Mouse (Mus musculus) ovary, postnatal 36 days (tissue): ENCODE results near the gene Slc38a1.

Experiments
- DNase-seq: peaks from one replicate; pipeline ENCODE4 v3.0.0; 2022; ENCODE audit warnings: low spot score, mixed read lengths

The Slc38a1 gene

DNA sequence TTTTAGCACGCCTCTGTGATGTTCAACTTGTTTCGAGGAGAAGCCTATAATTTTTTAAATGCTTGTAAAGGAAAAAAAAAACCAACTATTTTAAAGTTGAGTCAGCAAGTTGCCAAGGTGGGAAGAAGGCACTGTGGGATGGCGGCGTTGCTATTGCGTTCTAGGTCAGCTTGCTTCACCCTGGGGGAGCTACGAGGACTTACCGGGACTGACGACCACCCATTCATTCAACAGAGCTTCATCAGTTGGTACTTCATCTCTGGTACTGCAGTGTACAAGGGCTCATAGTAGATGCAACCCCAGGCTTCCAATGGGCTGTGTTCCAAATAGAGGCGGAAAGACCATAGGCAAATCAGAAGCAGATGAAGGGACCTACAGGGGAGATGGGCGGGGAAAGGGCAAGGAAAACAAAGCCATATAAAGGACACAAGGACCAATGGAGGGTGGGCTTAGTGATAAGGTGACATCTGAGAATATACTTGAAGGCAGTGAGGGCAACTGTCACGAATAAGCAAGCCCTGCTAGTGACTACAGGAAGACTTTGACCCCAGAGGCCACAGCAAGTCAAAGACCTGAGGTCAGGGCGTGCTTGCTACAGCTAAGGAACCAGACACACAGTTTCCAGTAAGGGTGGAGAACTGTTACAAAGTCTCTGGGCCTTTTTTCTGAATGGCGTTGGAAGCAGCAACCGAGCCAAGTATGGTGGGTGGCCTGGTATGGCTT is 82.0 kb downstream of the Slc38a1 start:
- DNase-seq, result no peak

DNA sequence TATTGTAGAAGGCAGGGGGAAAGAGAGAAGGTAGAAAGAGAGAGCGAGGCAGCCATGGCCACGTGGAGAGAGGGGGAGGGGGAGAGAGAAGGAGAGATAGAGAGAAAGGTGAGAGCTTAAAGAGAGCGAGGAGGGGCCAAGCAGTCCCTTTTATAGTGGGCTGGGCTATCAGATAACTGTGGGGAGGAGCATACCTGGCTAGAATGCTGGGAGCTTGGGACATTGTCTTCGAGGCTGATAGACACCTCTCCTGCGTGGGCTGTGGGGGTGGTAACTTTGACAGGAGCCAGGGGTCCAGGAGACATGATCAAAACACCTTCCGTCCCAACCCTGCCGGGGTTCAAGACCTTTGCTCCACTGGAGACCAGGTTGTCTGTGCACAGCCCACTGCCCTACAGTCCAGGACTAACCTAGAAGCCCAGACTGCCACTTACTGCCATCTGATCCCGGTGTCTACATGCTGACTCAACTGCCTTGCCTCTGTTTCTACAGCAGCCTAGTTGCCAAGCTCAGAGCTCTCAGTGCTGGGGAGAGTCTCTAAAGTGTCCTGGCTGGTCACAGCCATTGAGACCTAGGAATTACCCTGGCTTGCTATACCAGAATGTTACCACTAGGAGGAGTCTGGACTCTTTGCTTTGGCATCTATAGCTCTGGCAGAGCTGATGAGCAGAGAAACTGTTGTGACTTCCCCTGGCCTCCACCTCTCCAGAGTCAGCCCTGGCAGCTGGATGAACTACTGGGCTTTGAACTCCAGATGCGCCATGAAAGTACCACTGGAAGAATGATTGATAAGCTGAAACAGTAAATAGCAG is 90.9 kb downstream of the Slc38a1 start:
- DNase-seq, result no peak

DNA sequence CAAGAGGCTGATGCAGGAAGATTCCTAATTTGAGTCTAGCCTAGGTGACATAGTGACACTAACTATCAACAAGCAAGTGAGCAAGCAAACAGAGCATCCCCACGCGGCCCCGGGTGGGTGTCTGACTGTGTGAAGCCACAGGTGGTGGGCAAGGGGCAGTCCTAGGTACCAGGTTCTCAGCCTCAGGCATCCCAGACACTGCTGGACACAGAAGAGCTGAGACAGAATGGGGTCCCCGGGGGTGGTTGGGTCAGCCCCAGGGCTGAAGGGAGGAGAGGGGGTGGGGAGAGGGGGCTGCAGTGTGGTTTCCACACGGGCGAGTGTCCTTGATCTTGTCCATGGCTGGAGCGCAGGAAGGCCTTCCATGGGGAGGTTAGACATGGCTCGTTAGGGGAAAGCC is 91.6 kb downstream of the Slc38a1 start:
- no peak for DNase-seq

DNA sequence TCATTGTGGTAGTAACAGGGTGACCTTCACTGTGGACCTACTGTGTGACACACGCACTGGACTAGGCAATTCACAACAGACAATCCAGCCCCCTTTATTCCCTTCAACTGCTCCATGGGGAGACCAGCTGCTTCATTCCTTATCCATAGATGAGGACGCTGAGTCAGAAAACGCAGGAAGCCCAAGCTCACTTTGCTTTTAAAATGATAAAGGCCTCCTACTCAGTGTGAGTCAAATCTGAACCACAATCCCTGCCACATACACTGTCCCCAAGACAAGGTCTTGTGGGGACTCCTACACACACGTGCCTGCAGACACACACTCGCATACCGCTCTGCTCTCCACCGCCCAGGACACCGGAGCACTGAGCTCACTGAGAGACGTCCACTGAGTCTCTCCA is 94.3 kb downstream of the Slc38a1 start:
- no peak for DNase-seq

DNA sequence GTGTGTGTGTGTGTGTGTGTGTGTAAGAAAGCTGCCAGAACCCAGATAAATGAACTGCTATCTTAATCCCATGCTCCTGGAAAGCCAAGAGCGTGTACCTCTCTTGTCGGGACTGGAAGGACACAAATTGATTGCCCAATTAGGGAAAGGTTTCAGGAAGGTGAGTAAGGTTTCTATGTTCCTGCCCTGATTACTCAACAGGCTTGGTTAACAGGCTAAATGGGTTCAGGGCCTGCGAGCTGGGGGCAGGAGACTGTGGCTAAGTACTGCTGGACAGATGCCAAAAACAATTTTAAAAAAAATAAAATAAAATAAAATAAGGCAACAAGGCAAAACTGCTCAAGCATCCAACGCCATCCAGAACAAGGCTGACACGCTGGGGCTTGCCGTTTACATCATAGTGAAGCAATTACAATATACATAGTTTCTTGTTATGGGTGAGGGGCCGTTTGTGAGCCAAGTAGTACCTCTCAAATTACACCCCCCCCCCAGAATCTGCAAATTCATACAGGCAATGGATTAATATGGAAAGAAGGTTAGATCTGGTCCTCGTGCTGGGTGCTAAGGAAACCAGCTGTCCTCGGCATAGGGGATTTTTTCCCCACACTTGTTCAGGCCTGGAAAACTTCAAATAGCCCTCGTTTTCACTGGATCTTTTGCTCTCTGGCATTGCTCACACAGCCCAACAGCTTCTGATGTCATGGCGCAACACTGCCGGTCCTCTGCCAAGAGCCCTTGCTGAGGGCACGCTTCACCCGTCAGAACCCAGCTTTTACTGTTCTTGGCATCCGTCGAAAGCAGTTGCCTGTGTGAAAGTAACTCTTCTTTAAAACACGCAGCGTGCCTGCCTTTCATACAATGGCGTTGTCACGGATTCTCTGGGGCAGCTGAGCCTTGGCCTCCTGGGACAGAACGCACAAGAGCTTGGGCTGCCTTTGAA is 95.2 kb downstream of the Slc38a1 start:
- peak; percentile 30 for DNase-seq

DNA sequence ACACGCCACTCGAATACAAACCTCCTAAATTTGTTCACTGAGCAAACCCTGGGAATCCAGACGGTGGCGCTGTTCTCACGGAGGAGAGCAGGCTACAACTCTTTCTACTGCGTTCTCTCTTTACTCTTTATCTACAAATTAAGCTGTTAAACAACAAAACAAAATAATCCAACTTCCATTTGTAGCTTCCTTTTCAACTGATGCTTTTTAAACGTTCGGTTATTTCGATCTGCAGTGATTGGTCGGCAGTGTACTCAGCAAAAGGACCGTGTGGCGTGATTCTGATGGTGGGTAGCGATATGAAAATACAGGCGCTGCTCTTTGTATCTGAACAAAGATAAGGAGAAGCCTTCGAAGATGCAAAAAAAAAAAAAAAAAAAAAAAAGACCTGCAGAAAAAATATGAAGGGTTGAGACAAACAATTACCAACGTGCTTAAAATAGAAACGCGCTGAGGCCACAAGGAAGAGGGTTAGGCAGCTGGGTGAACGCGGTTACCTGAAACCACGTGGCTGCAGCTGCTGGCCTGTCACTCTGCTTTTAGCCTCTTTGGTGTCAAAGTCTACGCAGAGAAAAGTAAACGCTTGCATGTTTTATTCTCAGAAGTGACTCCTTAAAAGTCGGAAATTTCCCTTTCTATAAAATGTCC is 99.4 kb downstream of the Slc38a1 start:
- DNase-seq, result peak; percentile 52

DNA sequence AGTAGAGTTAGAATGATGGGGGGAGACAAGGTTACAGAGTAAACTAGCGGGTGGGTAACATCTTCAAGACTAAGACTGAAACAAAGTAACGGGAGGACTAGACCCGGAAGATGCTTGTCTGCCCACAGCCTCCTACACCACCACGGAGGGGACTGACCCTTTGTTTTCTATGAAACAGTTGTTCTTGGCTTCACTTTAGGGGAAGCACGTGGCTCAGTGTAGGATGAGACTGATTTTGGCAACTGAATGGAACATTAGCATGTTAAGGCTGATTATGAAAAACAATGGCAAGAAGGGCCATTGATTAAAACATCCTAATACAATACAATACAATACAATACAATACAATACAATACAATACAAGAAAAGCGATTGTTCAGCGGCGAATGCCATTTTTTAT is 100.6 kb downstream of the Slc38a1 start:
- DNase-seq, result no peak

DNA sequence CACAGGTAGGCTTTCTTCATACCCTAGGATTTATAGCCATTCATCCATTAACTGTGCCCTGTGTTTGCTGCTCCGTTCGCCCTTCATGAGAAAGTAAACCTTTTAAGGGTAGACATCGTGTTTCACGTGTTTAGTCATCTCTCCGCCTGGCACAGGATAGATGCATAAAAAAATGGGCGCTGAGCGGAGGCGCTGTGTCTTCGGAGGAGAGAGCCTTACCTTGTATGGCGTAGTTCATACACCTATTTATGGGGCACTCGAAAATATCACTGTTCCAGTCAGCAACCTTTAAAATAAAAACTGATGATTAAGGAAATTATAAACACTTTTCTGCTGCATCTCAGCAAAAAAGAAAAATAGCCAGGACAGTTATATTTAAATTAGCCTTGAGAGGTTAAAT is 105.4 kb downstream of the Slc38a1 start:
- DNase-seq, result no peak

DNA sequence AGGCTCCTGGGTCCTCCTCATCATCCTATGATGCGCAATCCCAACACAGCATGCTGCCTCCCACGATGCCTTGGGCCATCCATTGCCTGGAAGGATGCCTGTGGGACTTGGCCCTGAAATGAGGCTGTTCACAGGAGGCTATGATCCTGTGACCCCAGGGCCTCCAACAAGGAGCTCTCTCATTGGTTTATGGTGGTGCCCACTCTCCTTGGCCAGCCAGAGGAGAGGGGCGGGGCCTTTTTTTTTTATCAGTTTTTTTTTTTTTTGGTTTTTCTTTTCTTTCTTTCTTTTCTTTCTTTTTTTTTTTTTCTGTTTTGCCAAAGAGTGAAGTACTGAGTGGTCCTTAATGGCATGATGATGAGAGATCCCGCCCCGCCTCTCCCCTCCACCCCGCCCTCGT is 106.3 kb downstream of the Slc38a1 start:
- no peak for DNase-seq

DNA sequence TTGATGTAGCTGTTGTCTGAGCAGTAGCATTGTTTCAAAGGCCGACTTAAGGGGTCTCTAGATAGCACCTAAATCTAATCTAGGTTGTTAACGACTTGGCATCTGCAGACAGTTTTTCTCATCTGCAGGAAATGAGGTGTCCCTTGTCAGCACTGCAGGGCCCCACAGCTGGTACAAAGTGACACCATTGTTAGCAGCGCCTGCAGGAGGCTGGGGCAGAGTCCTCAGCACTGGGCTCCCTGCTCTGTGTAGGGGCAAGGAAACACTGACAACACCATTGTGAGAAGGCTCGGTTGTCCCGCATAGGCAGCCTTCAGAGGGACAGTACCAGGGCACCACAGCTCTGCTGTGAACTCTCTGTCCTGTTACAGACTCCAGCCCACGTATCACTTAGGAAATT is 115.0 kb downstream of the Slc38a1 start:
- no peak for DNase-seq

DNA sequence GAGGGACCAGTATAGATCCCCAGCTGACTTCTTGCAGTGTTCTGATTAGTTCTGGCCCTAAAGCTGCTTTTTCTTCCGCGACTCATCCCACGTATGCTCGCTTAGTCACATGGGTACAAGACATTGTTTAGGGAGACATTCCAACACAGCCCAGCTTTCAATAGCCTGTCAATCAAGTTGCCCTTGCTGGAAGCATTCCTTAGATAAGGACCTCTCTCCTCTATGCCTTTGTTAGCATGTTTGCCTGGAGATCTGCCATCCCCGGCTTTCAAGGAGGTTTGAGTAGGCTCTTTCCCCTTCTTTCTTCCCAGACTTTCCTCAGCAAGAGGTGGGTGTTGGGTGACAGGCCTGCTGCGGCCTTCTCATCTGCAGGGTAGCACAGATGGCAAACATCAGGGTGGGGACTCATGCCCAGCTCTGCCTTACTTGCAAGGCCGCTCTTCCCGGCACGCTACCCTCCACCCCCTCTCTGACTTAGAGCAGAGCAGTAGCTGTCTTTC is 118.4 kb downstream of the Slc38a1 start:
- DNase-seq, result peak; percentile 32
